ENCODE assay signal across 8 mouse cellular contexts in the genomic region with DNA sequence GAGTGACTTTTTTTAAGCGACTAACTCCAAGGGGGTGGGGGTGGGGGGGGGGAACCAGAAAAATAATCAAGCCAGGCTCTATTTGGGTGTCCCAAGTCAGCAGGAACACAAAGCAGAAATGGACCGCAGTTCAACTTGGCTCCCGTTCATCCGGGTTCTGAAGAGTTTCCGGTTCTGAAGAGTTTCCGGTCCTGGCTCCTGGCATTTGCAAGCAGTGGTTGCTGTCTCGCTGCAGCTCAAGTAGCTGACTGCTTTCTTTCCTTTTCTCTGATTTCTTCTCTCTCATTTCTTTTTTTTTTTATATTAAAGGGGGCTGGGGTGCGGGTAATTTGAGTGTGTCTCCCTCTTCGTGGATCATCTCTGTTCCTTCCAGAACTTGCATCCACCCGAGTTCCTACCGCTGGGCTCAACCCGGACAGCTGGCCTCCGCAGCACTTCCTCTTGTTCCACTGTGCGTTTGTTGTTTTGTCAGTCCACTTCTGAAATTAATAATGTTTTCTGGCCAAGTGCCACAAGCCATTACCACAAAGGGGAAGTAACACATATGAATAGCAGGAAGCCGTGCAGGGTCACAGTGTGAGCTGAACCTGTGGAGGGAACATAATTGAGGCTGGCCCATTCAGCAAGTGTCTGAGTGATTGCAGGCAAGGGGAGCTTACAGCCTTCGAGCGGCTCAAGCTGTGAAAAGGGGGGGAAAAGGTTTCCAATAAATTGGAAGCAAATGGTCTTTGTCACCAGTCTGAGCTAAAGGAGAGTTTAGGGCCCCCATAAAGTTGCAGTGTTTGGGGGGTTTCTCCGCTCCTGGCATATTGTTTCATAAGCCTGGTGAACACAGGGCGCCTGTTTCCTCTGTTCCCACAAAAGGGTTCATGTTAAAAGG. TPM values are rescaled to one million over a fixed set of nuclear protein-coding genes. Genes with fewer than 3 reads are reported as not detected.
DNase-seq lines count a peak whose midpoint lies in the region; ATAC-seq lines count a peak whose summit lies in the region.

No protein-coding gene starts in this region.

- peaks cover 37% of the 10 kb centered on the region for H3K27me3 ChIP-seq in forebrain, embryonic 13.5 days

- peak overlapping the region; percentile 80 for H3K27ac ChIP-seq in forebrain, embryonic 13.5 days

- H3K4me1 ChIP-seq in forebrain, embryonic 13.5 days, result peaks cover 49% of the 10 kb centered on the region

- 13% methylated on average over 19 of the region's 19 CpGs for WGBS in forebrain, embryonic 13.5 days

- H3K4me2 ChIP-seq in forebrain, embryonic 13.5 days, result peak overlapping the region; percentile 42

- H3K4me3 ChIP-seq in forebrain, embryonic 13.5 days, result no peak overlapping the region

- intact Hi-C loops in left cerebral cortex, postnatal 10 days (cut with DNase I), result no loop called here

- peak overlapping the region; percentile 30; the same call in 1 of the 2 replicates for H3K9ac ChIP-seq in forebrain, embryonic 13.5 days

- ATAC-seq in forebrain, embryonic 13.5 days, result peak; percentile 73
- ATAC-seq in megakaryocyte, adult 5-6 weeks (ENCODE audit: poor library complexity, severe bottlenecking), result peak; percentile 68

- no peaks in the 10 kb centered on the region for H3K9me3 ChIP-seq in forebrain, embryonic 13.5 days (replicated peaks)

- no peaks in the 10 kb centered on the region for H3K36me3 ChIP-seq in forebrain, embryonic 13.5 days (ENCODE audit: poor library complexity, severe bottlenecking)

- DNase-seq in B cell, adult 2 months, result peak; percentile 83 to 88
- DNase-seq in adrenal gland, adult 18-20 months (ENCODE audit: low spot score in 2 of 2), result peak; percentile 49 to 60
- peak; percentile 68 for DNase-seq in heart, postnatal 4 days
- DNase-seq in left cerebral cortex, postnatal 10 days (ENCODE audit: extremely low spot score in 1 of 2, low spot score in 2 of 2), result peak; percentile 51 to 78
- peak; percentile 85 for DNase-seq in skeletal muscle tissue, adult 2 months (ENCODE audit: low read depth, low spot score)
- no peak for DNase-seq in urinary bladder, postnatal 10 days (ENCODE audit: low spot score)

RNA-seq across cellular contexts. Expression of gene Dusp6, which starts 5.6 kb away (rescaled TPM):
- total RNA-seq in adrenal gland, adult 18-20 months (2021), result 100 to 1,000 TPM; 102 to 235 TPM
- polyA plus RNA-seq in forebrain, embryonic 13.5 days (2015; fragmentation: Nextera tagmentation; extraction: Ambion mirVana), result 24.9 and 26.8 TPM in 2 replicates
- total RNA-seq in heart, postnatal 4 days (2021), result 10 to 100 TPM; 37.0 to 38.2 TPM
- total RNA-seq in left cerebral cortex, postnatal 10 days (2021), result 10 to 100 TPM; 68.8 to 72.4 TPM
- total RNA-seq in megakaryocyte, adult 5-6 weeks (2015), result 47.6 and 51.1 TPM in 2 replicates
- 43.1 and 48.9 TPM in 2 replicates for total RNA-seq in megakaryocyte, adult 5-6 weeks (2017)
